Mouse (Mus musculus): ENCODE data around the gene Samhd1.

GRCm38 (mm10) chr2:157176248-157176647 is 41.2 kb upstream of the Samhd1 start:
- TF ChIP-seq CTCF (IDR thresholded peaks at IDR 0.05; ENCODE audit: borderline replicate concordance, control insufficient read depth, extremely low read depth, insufficient read depth, low read length, poor library complexity) (no peak), POLR2A (IDR thresholded peaks at IDR 0.05; ENCODE audit: control insufficient read depth, extremely low read depth, insufficient read depth, low read length, poor library complexity) (no peak)

Data from thymus, adult 2 months (tissue).